Mouse (Mus musculus): ENCODE measurements at regions not wholly inside any gene's neighbourhood (a gene's known extent, or its start where the extent isn't known, plus 50 kb on each side); places are given as distances from the start of the nearest gene placed in this dataset.
A peak's percentile ranks its signal among the peaks of the same experiment; 100 is the strongest.

DNA sequence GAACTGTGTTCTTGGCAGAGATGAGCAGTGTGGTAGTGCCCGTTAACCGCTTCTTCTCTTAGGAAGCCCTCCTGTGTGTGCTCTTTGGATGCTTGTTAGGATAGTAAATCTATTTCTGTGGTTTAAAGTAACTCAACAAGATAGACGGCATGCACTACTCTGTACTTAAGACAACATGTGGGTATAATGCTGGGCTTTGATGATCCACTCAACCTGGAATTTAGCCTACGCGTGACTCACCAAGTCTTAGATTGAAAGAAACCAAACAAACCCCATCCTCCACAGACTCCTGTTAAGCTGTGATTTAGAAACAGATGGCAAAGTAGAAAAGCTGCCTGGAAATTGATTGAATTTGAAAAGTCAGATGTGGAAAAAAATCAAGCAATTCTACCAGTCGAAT, 673.5 kb downstream of the Olfm4 start:
- no peak for DNase-seq

DNA sequence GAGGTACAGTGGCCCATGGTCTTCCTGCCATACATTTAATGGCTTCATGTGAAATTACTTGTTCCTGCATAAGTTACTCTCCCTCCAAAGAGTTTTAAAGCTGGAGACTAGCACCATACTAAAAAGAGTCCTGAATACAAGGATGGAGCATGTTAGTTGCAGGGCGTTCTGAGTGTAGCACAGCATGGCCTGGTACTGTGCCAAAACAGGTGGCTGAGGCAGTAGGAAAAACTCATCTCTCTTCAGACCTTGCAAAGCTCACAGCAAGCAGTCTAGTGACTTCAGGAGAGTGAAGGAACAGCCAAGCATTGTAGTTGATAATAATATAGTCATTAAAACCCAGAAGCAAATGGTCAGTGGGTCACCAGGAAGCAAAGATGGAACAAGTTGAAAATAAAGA, 699.0 kb downstream of the Olfm4 start:
- DNase-seq, result no peak

GRCm38 (mm10) chr14:80683282-80683681, 699.4 kb downstream of the Olfm4 start:
- no peak for DNase-seq

DNA sequence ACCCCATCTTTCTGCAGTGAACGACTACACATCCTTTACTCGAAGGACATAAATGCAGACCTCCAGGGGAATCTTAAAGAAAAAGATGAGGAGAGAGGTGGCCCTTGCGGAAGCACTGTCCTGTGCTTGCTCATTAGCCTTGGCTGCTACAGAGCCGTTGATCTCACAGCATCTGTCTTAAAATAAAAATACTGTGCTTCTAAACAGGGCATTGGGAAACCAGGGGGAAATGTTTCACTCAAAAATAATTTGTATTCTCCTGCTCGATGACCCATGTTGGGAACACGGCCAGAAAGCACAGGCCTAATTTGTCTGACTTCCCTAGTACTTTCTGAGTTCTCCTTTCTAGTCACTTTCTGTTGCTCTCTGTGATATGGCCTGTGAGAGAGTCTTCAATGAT, 699.8 kb downstream of the Olfm4 start:
- DNase-seq, result no peak

DNA sequence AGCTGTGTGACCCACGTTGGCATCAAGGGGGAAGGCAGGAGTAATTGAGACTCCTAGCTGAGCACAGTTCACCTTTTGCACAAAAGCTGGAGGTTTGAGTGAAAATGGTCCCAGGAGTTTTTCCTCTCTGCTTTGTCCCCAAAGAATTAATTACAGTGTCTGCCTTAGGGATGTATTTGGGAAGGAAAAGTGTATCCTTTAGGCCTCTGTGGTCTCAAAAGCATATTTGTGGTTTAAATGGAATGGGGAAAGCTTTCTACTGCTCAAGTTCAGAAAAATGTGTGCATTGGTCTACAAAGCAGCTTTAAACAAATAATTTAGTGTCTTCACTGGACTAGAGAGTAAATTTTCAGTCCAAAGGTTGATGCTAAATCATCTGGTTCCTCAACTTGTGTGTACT, 706.6 kb downstream of the Olfm4 start:
- no peak for DNase-seq

GRCm38 (mm10) chr14:80722766-80723531, 739.1 kb downstream of the Olfm4 start:
- DNase-seq, result no peak

GRCm38 (mm10) chr14:80731194-80731593, 747.3 kb downstream of the Olfm4 start:
- DNase-seq, result peak; percentile 7

Data from embryo, embryonic 11 days (tissue).